Mouse (Mus musculus): ENCODE results near the gene B3galt1. TPM values are rescaled to one million over a fixed set of nuclear protein-coding genes. Genes with fewer than 3 reads are reported as not detected.

The B3galt1 gene
- polyA plus RNA-seq, 1 experiment from 2014 or later: 23.3 TPM

DNA sequence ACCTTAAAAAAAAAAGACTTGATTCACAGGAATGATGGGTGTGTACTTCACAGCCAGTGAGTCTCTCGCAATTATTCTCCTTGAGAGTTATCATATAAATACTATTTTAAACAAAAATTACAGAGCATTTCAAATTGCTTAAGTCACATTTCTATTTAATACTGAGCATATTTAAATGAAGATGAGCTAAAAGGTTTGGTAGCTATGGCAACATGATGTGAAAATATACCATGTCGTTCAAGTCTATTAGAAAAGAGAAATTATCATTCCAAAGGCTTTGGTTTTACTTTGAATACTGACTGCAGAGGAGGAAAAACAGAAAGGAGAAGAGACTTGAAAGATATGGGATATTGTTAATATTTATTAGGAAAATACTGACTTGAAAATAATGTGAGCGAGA lies 366.3 kb downstream of the B3galt1 start:
- Histone ChIP-seq H3K4me1 (replicated peaks; ENCODE audit: control insufficient read depth, insufficient read depth, low read length) (no peaks in the 10 kb centered on the region), H3K4me2 (replicated peaks; ENCODE audit: low read depth, low read length) (no peak overlapping the region), H3K9me3 (ENCODE audit: control insufficient read depth, low read length) (no peaks in the 10 kb centered on the region), H3K27ac (ENCODE audit: low read depth, low read length) (no peak overlapping the region), H3K4me3 (ENCODE audit: low read depth, low read length) (no peak overlapping the region), H3K36me3 (ENCODE audit: control insufficient read depth, insufficient read depth, low read length) (no peaks in the 10 kb centered on the region), H3K27me3 (ENCODE audit: control insufficient read depth, insufficient read depth, low read length) (no peaks in the 10 kb centered on the region), H3K9ac (ENCODE audit: low read depth, low read length) (no peak overlapping the region)
- ATAC-seq (ENCODE audit: low FRiP score) (no peak), DNase-seq (ENCODE audit: low spot score) (no peak)
- WGBS: 78% methylated on average over 3 of the region's 3 CpGs

DNA sequence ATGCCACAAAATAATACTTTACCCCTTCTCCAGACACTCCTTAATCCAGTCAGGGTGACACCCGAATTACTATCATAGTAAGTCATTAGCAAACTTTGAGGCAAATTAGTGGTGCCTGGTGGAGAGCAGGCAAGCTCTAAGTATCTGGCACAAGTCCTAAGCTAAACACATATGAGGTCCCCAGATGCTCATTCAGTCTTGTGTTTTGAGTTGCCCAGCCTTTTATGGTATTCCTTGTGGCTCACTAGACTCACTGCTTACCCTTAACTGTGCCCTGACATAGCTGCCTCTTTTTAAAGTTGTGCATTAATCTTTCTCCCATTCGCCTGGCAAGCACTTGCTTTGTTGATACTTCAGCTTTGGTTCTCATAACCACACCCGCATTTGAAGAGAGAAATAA lies 382.7 kb downstream of the B3galt1 start:
- Histone ChIP-seq H3K36me3 (ENCODE audit: control insufficient read depth, insufficient read depth, low read length) (no peaks in the 10 kb centered on the region), H3K27me3 (ENCODE audit: control insufficient read depth, insufficient read depth, low read length) (no peaks in the 10 kb centered on the region), H3K27ac (ENCODE audit: low read depth, low read length) (no peak overlapping the region), H3K4me3 (ENCODE audit: low read depth, low read length) (no peak overlapping the region), H3K4me2 (replicated peaks; ENCODE audit: low read depth, low read length) (no peak overlapping the region), H3K9me3 (ENCODE audit: control insufficient read depth, low read length) (no peaks in the 10 kb centered on the region), H3K9ac (ENCODE audit: low read depth, low read length) (no peak overlapping the region), H3K4me1 (replicated peaks; ENCODE audit: control insufficient read depth, insufficient read depth, low read length) (no peaks in the 10 kb centered on the region)
- WGBS: 82% methylated on average over 3 of the region's 3 CpGs
- no peak for DNase-seq (ENCODE audit: low spot score)
- no peak for ATAC-seq (ENCODE audit: low FRiP score)

DNA sequence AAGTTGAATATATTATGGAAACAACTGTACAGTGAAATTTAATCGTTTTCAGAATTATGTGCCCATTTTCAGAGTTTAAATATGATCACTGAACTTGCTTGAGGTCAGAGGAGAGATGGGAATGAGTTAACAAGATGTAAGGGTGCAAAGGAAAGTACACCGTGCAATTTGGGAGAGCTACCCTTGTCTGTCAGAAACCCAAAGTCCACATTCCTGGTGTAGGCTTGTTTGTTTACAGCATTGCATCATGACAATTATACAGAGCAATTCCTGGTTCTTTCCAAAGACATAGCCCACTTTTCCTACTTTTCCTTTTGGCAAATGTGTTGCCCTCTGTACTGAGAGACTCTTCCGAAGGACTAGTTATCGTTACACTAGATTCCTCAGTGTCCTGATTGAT lies 390.5 kb downstream of the B3galt1 start:
- ATAC-seq (ENCODE audit: low FRiP score) (no peak), DNase-seq (ENCODE audit: low spot score) (no peak)
- no peaks in the 10 kb centered on the region for H3K27me3 ChIP-seq (ENCODE audit: control insufficient read depth, insufficient read depth, low read length)
- no peaks in the 10 kb centered on the region for H3K36me3 ChIP-seq (ENCODE audit: control insufficient read depth, insufficient read depth, low read length)
- no peak overlapping the region for H3K9ac ChIP-seq (ENCODE audit: low read depth, low read length)
- H3K4me1 ChIP-seq (replicated peaks; ENCODE audit: control insufficient read depth, insufficient read depth, low read length): no peaks in the 10 kb centered on the region
- no peak overlapping the region for H3K4me3 ChIP-seq (ENCODE audit: low read depth, low read length)
- H3K9me3 ChIP-seq (ENCODE audit: control insufficient read depth, low read length): no peaks in the 10 kb centered on the region
- WGBS: 91% methylated on average over 4 of the region's 4 CpGs
- no peak overlapping the region for H3K27ac ChIP-seq (ENCODE audit: low read depth, low read length)
- H3K4me2 ChIP-seq (replicated peaks; ENCODE audit: low read depth, low read length): no peak overlapping the region

DNA sequence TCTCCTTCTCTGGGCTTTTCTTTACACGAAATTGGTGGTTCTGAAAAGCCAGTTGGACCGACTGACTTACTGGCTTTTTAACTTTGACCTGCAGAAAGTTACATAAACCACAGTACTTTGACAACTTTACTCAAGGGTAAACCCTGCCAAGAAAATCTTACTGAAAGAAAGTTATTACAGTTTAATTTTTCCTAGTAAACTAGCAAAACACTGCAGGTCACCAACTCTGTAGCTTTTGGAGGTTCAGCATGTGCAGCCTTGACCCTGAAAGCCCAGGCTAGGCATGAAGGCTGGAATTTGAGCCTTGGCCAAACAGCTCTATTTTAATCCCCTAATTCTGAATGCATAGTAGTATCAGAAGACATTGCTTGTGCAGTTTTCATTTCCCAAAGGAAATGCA lies 391.9 kb downstream of the B3galt1 start:
- no peaks in the 10 kb centered on the region for H3K36me3 ChIP-seq (ENCODE audit: control insufficient read depth, insufficient read depth, low read length)
- H3K27ac ChIP-seq (ENCODE audit: low read depth, low read length): no peak overlapping the region
- no peak overlapping the region for H3K4me2 ChIP-seq (replicated peaks; ENCODE audit: low read depth, low read length)
- DNase-seq (ENCODE audit: low spot score) (no peak), ATAC-seq (ENCODE audit: low FRiP score) (no peak)
- H3K9me3 ChIP-seq (ENCODE audit: control insufficient read depth, low read length): no peaks in the 10 kb centered on the region
- H3K9ac ChIP-seq (ENCODE audit: low read depth, low read length): no peak overlapping the region
- 90% methylated on average over 2 of the region's 2 CpGs for WGBS
- H3K27me3 ChIP-seq (ENCODE audit: control insufficient read depth, insufficient read depth, low read length): no peaks in the 10 kb centered on the region
- no peak overlapping the region for H3K4me3 ChIP-seq (ENCODE audit: low read depth, low read length)
- no peaks in the 10 kb centered on the region for H3K4me1 ChIP-seq (replicated peaks; ENCODE audit: control insufficient read depth, insufficient read depth, low read length)

DNA sequence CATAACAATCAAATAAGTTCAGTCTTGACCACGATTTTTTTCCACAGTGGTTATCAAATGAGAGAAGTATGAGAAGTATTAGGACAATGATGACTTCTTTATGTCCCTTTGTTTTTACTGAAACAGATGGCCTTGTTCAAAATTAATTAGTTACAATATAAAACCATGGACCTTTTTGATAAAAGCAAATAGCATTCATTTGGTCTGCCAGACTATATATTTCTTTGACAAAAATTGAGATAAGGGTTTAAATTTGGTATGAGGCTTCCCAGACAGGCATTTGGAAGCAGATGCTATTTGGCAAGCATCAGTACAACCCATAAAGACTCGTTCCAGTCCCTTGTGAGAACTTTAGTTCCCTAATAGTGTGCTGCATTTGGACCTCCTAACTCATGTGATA lies 395.0 kb downstream of the B3galt1 start:
- Histone ChIP-seq H3K4me2 (replicated peaks; ENCODE audit: low read depth, low read length) (no peak overlapping the region), H3K27me3 (ENCODE audit: control insufficient read depth, insufficient read depth, low read length) (no peaks in the 10 kb centered on the region), H3K4me1 (replicated peaks; ENCODE audit: control insufficient read depth, insufficient read depth, low read length) (no peaks in the 10 kb centered on the region), H3K9ac (ENCODE audit: low read depth, low read length) (no peak overlapping the region), H3K4me3 (ENCODE audit: low read depth, low read length) (no peak overlapping the region), H3K36me3 (ENCODE audit: control insufficient read depth, insufficient read depth, low read length) (no peaks in the 10 kb centered on the region), H3K9me3 (ENCODE audit: control insufficient read depth, low read length) (no peaks in the 10 kb centered on the region), H3K27ac (ENCODE audit: low read depth, low read length) (no peak overlapping the region)
- DNase-seq (ENCODE audit: low spot score): no peak
- WGBS: 84% methylated on average over 2 of the region's 2 CpGs
- ATAC-seq (ENCODE audit: low FRiP score): no peak

DNA sequence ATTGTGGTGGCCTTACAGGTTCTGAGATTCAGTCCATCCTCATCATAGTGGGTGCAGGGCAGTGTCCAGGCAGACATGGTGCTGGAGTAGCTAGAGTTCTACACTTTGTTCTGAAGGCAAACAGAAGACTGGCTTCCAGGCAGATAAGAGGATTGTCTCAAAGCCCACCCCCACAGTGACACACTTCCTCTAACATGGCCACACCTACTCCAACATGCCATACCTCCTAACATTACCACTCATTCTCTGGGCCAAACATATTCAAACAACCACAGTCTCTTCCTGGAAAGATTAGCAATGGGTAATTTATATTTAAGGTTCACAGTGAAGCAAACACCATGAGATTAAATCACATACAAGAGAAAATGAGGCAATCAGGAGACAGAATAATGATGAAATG lies 403.1 kb downstream of the B3galt1 start:
- H3K9ac ChIP-seq (ENCODE audit: low read depth, low read length): no peak overlapping the region
- no peaks in the 10 kb centered on the region for H3K27me3 ChIP-seq (ENCODE audit: control insufficient read depth, insufficient read depth, low read length)
- H3K9me3 ChIP-seq (ENCODE audit: control insufficient read depth, low read length): no peaks in the 10 kb centered on the region
- DNase-seq (ENCODE audit: low spot score): no peak
- H3K27ac ChIP-seq (ENCODE audit: low read depth, low read length): no peak overlapping the region
- H3K36me3 ChIP-seq (ENCODE audit: control insufficient read depth, insufficient read depth, low read length): no peaks in the 10 kb centered on the region
- no peaks in the 10 kb centered on the region for H3K4me1 ChIP-seq (replicated peaks; ENCODE audit: control insufficient read depth, insufficient read depth, low read length)
- no peak overlapping the region for H3K4me3 ChIP-seq (ENCODE audit: low read depth, low read length)
- H3K4me2 ChIP-seq (replicated peaks; ENCODE audit: low read depth, low read length): no peak overlapping the region
- ATAC-seq (ENCODE audit: low FRiP score): no peak

DNA sequence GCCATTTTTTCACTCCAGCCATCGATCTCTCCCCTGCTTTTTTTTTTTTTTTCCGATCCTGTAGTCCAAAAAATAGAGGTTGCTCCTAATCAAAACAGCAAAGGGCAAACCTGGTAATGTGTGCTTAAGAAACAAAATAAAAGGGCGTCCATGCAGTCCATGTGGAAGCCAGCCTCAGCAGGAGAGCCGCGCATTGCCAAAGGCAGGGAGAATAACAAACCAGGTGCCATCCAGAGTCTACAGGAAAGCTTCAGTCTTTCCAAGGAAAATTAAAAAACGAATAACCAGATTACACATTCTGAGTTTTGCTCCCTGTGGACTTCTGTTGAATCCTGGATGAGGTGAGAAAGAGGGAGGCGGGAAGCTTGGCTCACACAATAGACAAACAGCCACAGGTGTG lies 405.4 kb downstream of the B3galt1 start:
- Histone ChIP-seq H3K9me3 (ENCODE audit: control insufficient read depth, low read length) (no peaks in the 10 kb centered on the region), H3K4me3 (ENCODE audit: low read depth, low read length) (no peak overlapping the region), H3K4me1 (replicated peaks; ENCODE audit: control insufficient read depth, insufficient read depth, low read length) (no peaks in the 10 kb centered on the region), H3K36me3 (ENCODE audit: control insufficient read depth, insufficient read depth, low read length) (no peaks in the 10 kb centered on the region), H3K9ac (ENCODE audit: low read depth, low read length) (no peak overlapping the region), H3K27ac (ENCODE audit: low read depth, low read length) (no peak overlapping the region), H3K27me3 (ENCODE audit: control insufficient read depth, insufficient read depth, low read length) (no peaks in the 10 kb centered on the region), H3K4me2 (replicated peaks; ENCODE audit: low read depth, low read length) (no peak overlapping the region)
- no peak for ATAC-seq (ENCODE audit: low FRiP score)
- no peak for DNase-seq (ENCODE audit: low spot score)
- WGBS: 76% methylated on average over 7 of the region's 7 CpGs

DNA sequence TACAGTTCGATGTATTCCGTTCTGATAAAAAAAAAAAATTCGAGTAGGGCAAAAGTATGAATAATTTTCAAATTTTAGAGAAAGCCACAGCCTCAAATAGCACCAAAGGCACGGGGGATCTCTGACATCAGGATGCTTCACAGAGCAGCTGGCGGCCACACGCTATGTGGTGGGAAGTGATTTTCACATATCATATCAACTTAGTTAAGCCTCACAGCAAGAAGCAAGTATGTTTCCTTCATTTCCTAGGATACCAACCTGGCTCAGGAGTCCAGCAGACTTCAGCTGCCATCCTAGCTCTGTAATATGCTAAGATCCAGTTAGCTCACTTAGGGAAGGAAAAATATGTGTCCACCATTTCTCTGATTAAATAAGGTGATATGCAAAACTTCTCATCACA lies 405.9 kb downstream of the B3galt1 start:
- ATAC-seq (ENCODE audit: low FRiP score): no peak
- Histone ChIP-seq H3K4me2 (replicated peaks; ENCODE audit: low read depth, low read length) (no peak overlapping the region), H3K9me3 (ENCODE audit: control insufficient read depth, low read length) (no peaks in the 10 kb centered on the region), H3K36me3 (ENCODE audit: control insufficient read depth, insufficient read depth, low read length) (no peaks in the 10 kb centered on the region), H3K9ac (ENCODE audit: low read depth, low read length) (no peak overlapping the region), H3K27ac (ENCODE audit: low read depth, low read length) (no peak overlapping the region), H3K4me3 (ENCODE audit: low read depth, low read length) (no peak overlapping the region), H3K4me1 (replicated peaks; ENCODE audit: control insufficient read depth, insufficient read depth, low read length) (no peaks in the 10 kb centered on the region), H3K27me3 (ENCODE audit: control insufficient read depth, insufficient read depth, low read length) (no peaks in the 10 kb centered on the region)
- no peak for DNase-seq (ENCODE audit: low spot score)
- WGBS: 85% methylated on average over 6 of the region's 6 CpGs

DNA sequence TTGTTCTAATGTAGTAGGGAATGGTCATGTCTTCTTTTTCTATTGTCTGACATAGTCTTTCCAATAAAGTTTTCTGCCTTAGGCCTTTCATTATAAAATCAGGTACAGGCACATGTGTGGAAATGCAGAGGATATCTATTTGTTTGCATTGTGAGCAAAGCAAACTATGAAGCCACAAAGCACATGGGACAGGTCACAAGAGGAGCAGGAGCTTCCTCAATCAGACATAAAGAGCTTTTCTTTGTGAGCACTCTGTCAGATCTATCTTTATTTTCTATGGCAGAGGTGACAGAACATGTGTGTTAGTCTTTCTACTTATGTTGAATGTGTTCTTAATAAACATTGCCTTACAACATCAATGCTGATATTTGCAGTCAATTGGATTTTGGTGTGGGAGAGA lies 410.1 kb downstream of the B3galt1 start:
- Histone ChIP-seq H3K9ac (ENCODE audit: low read depth, low read length) (no peak overlapping the region), H3K27ac (ENCODE audit: low read depth, low read length) (no peak overlapping the region), H3K4me1 (replicated peaks; ENCODE audit: control insufficient read depth, insufficient read depth, low read length) (no peaks in the 10 kb centered on the region), H3K4me3 (ENCODE audit: low read depth, low read length) (no peak overlapping the region), H3K36me3 (ENCODE audit: control insufficient read depth, insufficient read depth, low read length) (no peaks in the 10 kb centered on the region), H3K9me3 (ENCODE audit: control insufficient read depth, low read length) (no peaks in the 10 kb centered on the region), H3K27me3 (ENCODE audit: control insufficient read depth, insufficient read depth, low read length) (no peaks in the 10 kb centered on the region), H3K4me2 (replicated peaks; ENCODE audit: low read depth, low read length) (no peak overlapping the region)
- ATAC-seq (ENCODE audit: low FRiP score): no peak
- no peak for DNase-seq (ENCODE audit: low spot score)
